Mouse (Mus musculus): ENCODE results near the gene Defb43. TPM values are rescaled to one million over a fixed set of nuclear protein-coding genes. Genes with fewer than 3 reads are reported as not detected.

Defb43 gene
- polyA plus RNA-seq, 1 experiment from 2014 or later, result not detected

DNA sequence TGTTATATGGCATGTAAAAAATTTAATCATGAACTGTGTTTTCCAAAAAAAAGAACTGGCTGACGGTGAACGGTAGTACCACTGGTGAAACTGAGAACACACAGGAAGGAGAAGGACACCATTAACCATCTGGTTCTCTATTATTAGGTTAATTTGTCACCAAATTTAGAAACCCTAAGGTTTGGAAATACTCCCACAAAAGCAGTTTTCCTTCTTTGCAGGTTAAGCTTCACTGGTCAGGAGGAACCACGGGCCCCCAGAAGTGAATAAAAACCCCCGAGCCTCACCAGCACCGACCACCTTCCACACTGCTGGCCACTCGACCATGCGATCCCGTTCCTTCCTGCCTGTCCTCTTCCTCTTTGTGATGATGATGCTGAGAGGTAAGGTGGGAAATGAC lies 13.8 kb upstream of the Defb43 start, which contains the start of gene Defb47:
Gene Defb47, plus strand, starts transcription at position 301 of the 400 bp plus-strand sequence.
- H3K36me3 ChIP-seq (ENCODE audit: control insufficient read depth, insufficient read depth, low read length), result no peaks in the 10 kb centered on the region
- H3K9me3 ChIP-seq (replicated peaks; ENCODE audit: control insufficient read depth, low read length), result no peaks in the 10 kb centered on the region
- H3K4me3 ChIP-seq (ENCODE audit: low read depth, low read length), result no peak within 1 kb of the TSS
- ATAC-seq, result no peak
- no peak within 1 kb of the TSS for H3K27ac ChIP-seq (ENCODE audit: low read depth, low read length)
- H3K4me1 ChIP-seq (ENCODE audit: control insufficient read depth, insufficient read depth, low read length), result no peaks in the 10 kb centered on the region
- WGBS, result 87% methylated on average over 8 of the region's 8 CpGs
- no peaks in the 10 kb centered on the region for H3K27me3 ChIP-seq (replicated peaks; ENCODE audit: control insufficient read depth, insufficient read depth, low read length)
- DNase-seq (ENCODE audit: low spot score), result no peak
- no peak within 1 kb of the TSS for H3K4me2 ChIP-seq (ENCODE audit: low read length)
- no peak within 1 kb of the TSS for H3K9ac ChIP-seq (ENCODE audit: low read length)

- no peaks in the 10 kb centered on the region for H3K9me3 ChIP-seq (replicated peaks; ENCODE audit: control insufficient read depth, low read length)
- H3K36me3 ChIP-seq (ENCODE audit: control insufficient read depth, insufficient read depth, low read length), result no peaks in the 10 kb centered on the region
- H3K27me3 ChIP-seq (replicated peaks; ENCODE audit: control insufficient read depth, insufficient read depth, low read length), result no peaks in the 10 kb centered on the region
- H3K4me1 ChIP-seq (ENCODE audit: control insufficient read depth, insufficient read depth, low read length), result no peaks in the 10 kb centered on the region
- no peak overlapping the region for H3K4me2 ChIP-seq (ENCODE audit: low read length)
- WGBS, result 93% methylated on average over 4 of the region's 4 CpGs
- H3K27ac ChIP-seq (ENCODE audit: low read depth, low read length), result no peak overlapping the region
- H3K9ac ChIP-seq (ENCODE audit: low read length), result no peak overlapping the region
- no peak for ATAC-seq
- no peak overlapping the region for H3K4me3 ChIP-seq (ENCODE audit: low read depth, low read length)
- DNase-seq (ENCODE audit: low spot score), result no peak
Measured at GRCm38 (mm10) chr14:62998977-62999376, 12.6 kb upstream of the Defb43 start.

DNA sequence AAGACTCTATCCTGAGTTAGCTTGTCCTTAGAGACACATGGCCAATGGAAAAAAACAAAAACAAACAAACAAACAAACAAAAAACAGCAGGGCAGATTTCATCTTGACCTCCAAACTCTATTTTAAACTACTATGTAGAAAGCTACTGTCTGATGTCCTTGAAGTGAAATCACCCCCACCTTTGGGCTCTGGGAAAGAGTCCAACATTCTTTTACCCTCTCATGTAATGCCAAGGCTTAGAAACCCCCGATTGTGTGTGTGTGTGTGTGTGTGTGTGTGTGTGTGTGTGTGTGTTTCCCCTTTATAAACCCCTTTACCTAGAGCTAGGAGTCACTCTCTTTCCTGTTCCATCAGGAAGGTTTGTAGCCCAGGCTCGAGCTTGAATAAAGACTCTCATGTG lies 9.0 kb upstream of the Defb43 start:
- H3K27ac ChIP-seq (ENCODE audit: low read depth, low read length), result no peak overlapping the region
- H3K9me3 ChIP-seq (replicated peaks; ENCODE audit: control insufficient read depth, low read length), result no peaks in the 10 kb centered on the region
- H3K36me3 ChIP-seq (ENCODE audit: control insufficient read depth, insufficient read depth, low read length), result no peaks in the 10 kb centered on the region
- H3K4me1 ChIP-seq (ENCODE audit: control insufficient read depth, insufficient read depth, low read length), result no peaks in the 10 kb centered on the region
- no peak overlapping the region for H3K9ac ChIP-seq (ENCODE audit: low read length)
- 50% methylated on average over 2 of the region's 2 CpGs for WGBS
- no peak overlapping the region for H3K4me2 ChIP-seq (ENCODE audit: low read length)
- no peak for ATAC-seq
- H3K27me3 ChIP-seq (replicated peaks; ENCODE audit: control insufficient read depth, insufficient read depth, low read length), result no peaks in the 10 kb centered on the region
- H3K4me3 ChIP-seq (ENCODE audit: low read depth, low read length), result no peak overlapping the region
- DNase-seq (ENCODE audit: low spot score), result no peak

DNA sequence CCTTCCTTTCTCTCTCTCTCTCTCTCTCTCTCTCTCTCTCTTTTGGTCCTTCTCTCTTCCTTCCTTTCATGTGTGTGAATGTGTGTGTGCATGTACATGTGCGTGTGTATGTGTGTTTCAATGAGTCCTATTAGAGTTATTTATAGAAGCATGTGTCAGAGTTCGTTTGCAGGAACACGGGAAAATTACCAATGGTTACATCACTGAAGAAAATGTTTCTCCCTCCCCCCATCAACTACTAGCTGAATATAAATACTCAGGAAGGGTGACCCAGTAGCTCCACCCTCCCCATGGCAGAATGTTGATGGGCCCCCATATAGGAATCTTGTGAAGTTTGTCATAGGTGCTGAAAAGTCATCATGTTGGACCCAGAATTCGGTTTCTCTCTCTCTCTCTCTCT lies 1.5 kb downstream of the Defb43 start:
- 81% methylated on average over 4 of the region's 4 CpGs for WGBS
- DNase-seq (ENCODE audit: low spot score), result no peak

DNA sequence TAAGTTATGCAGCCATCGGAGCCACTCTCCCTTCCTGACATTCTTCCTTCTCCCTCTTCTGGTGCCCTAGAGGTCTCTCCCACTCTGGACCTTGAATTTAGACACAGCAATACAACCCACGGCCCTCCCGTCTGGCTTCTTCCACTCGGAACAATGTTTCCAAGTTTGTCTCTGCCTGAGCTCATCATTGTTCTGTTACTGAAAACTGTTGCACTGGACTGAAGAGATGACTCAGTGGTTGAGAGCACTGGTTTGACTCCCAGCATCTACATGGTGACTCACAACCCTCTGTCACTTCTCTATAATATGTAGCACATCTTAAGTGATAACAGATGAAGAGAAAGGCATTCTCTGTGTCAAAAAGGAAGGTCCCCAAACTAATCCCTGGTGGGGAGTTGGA lies 3.1 kb downstream of the Defb43 start:
- Histone ChIP-seq H3K36me3 (ENCODE audit: control insufficient read depth, insufficient read depth, low read length) (no peaks in the 10 kb centered on the region), H3K4me3 (ENCODE audit: low read depth, low read length) (no peak overlapping the region), H3K27ac (ENCODE audit: low read depth, low read length) (no peak overlapping the region), H3K4me2 (ENCODE audit: low read length) (no peak overlapping the region), H3K9me3 (replicated peaks; ENCODE audit: control insufficient read depth, low read length) (no peaks in the 10 kb centered on the region), H3K4me1 (ENCODE audit: control insufficient read depth, insufficient read depth, low read length) (no peaks in the 10 kb centered on the region), H3K9ac (ENCODE audit: low read length) (no peak overlapping the region), H3K27me3 (replicated peaks; ENCODE audit: control insufficient read depth, insufficient read depth, low read length) (no peaks in the 10 kb centered on the region)
- ATAC-seq, result no peak
- DNase-seq (ENCODE audit: low spot score), result no peak
- 89% methylated on average over 4 of the region's 4 CpGs for WGBS

More for the DNA sequence above, 1.5 kb downstream of the Defb43 start:
- H3K4me1 ChIP-seq (ENCODE audit: control insufficient read depth, insufficient read depth, low read length), result no peaks in the 10 kb centered on the region
- H3K9me3 ChIP-seq (replicated peaks; ENCODE audit: control insufficient read depth, low read length), result no peaks in the 10 kb centered on the region
- no peak overlapping the region for H3K27ac ChIP-seq (ENCODE audit: low read depth, low read length)
- no peaks in the 10 kb centered on the region for H3K27me3 ChIP-seq (replicated peaks; ENCODE audit: control insufficient read depth, insufficient read depth, low read length)
- no peak overlapping the region for H3K9ac ChIP-seq (ENCODE audit: low read length)
- ATAC-seq, result no peak
- no peaks in the 10 kb centered on the region for H3K36me3 ChIP-seq (ENCODE audit: control insufficient read depth, insufficient read depth, low read length)
- no peak overlapping the region for H3K4me2 ChIP-seq (ENCODE audit: low read length)
- H3K4me3 ChIP-seq (ENCODE audit: low read depth, low read length), result no peak overlapping the region

DNA sequence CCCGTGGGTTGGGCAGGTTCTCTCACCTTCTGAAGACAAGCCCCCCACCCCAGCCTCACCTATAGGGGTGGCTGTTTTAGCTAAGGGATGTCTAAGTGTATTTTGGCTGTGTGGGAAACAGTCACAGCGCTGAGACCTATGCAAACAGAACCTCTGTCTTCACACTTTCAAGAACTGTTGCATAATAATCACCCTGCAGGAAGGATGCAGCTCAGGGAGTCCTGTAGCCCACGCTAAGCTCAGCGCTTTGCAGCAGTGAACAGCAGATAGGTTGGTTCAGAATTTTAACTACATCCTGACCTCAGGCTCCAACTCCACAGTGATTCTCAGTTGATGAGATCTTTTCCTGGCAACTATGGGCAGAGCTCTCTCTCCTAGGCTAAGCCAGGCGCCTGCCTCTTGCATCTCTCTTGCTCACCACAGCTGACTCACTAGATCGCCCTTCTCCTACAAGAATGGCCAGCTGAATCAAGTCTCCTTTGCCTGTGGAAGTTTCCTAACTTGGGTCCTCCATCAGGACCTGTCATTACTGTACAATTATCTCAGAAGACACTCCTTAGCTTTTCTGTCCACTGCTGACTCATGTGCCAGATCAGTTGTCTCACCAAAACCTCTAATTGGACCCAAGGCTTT lies 9.1 kb downstream of the Defb43 start:
- Histone ChIP-seq H3K36me3 (ENCODE audit: control insufficient read depth, insufficient read depth, low read length) (no peaks in the 10 kb centered on the region), H3K4me3 (ENCODE audit: low read depth, low read length) (no peak overlapping the region), H3K4me1 (ENCODE audit: control insufficient read depth, insufficient read depth, low read length) (no peaks in the 10 kb centered on the region), H3K9ac (ENCODE audit: low read length) (no peak overlapping the region), H3K27me3 (replicated peaks; ENCODE audit: control insufficient read depth, insufficient read depth, low read length) (no peaks in the 10 kb centered on the region), H3K9me3 (replicated peaks; ENCODE audit: control insufficient read depth, low read length) (no peaks in the 10 kb centered on the region), H3K4me2 (ENCODE audit: low read length) (no peak overlapping the region), H3K27ac (ENCODE audit: low read depth, low read length) (no peak overlapping the region)
- 62% methylated on average over 6 of the region's 6 CpGs for WGBS
- ATAC-seq, result no peak
- no peak for DNase-seq (ENCODE audit: low spot score)

DNA sequence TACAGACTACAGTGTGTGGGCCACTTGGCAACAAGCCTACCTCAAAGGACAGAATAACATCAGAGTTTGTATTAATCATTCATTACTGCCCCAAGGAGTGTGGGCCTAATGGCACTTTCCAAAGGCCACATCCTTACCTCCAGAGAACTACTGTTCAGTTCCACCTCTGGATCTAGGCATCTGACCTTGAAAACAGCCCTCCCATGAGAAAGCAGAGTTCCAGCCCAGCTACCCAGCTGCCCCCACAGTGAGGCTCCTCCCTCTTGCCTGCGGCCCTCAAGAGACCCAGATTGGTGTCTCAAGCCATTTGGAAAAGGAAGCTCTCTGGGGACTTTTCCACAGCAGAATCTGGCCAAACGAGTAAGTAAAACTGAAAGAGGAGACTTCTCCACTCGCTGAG lies 35.1 kb downstream of the Defb43 start, which contains the start of gene Defb42:
Gene Defb42, plus strand, starts transcription at position 301 of the 400 bp plus-strand sequence.
- no peak for DNase-seq (ENCODE audit: low spot score)
- no peaks in the 10 kb centered on the region for H3K27me3 ChIP-seq (replicated peaks; ENCODE audit: control insufficient read depth, insufficient read depth, low read length)
- 78% methylated on average over 3 of the region's 3 CpGs for WGBS

GRCm38 (mm10) chr14:63049910-63050370 lies 38.4 kb downstream of the Defb43 start, which contains the start of gene Defb30:
TSS of gene Defb30 (minus strand) at chr14:63049960.
- 63% methylated on average over 12 of the region's 14 CpGs for WGBS
- ATAC-seq (no peak), DNase-seq (ENCODE audit: low spot score) (no peak)
- H3K27me3 ChIP-seq (replicated peaks; ENCODE audit: control insufficient read depth, insufficient read depth, low read length), result no peaks in the 10 kb centered on the region
- no peaks in the 10 kb centered on the region for H3K36me3 ChIP-seq (ENCODE audit: control insufficient read depth, insufficient read depth, low read length)
- H3K4me2 ChIP-seq (ENCODE audit: low read length), result no peak within 1 kb of the TSS
- no peaks in the 10 kb centered on the region for H3K9me3 ChIP-seq (replicated peaks; ENCODE audit: control insufficient read depth, low read length)
- H3K9ac ChIP-seq (ENCODE audit: low read length), result no peak within 1 kb of the TSS
- no peak within 1 kb of the TSS for H3K27ac ChIP-seq (ENCODE audit: low read depth, low read length)
- H3K4me1 ChIP-seq (ENCODE audit: control insufficient read depth, insufficient read depth, low read length), result peaks cover 3% of the 10 kb centered on the region; the same call in 1 of the 2 replicates
- H3K4me3 ChIP-seq (ENCODE audit: low read depth, low read length), result no peak within 1 kb of the TSS

More for the DNA sequence above, 35.1 kb downstream of the Defb43 start, which contains the start of gene Defb42:
- no peaks in the 10 kb centered on the region for H3K9me3 ChIP-seq (replicated peaks; ENCODE audit: control insufficient read depth, low read length)
- H3K9ac ChIP-seq (ENCODE audit: low read length), result no peak within 1 kb of the TSS
- H3K4me1 ChIP-seq (ENCODE audit: control insufficient read depth, insufficient read depth, low read length), result no peaks in the 10 kb centered on the region
- H3K4me2 ChIP-seq (ENCODE audit: low read length), result no peak within 1 kb of the TSS
- no peak for ATAC-seq
- no peaks in the 10 kb centered on the region for H3K36me3 ChIP-seq (ENCODE audit: control insufficient read depth, insufficient read depth, low read length)
- H3K4me3 ChIP-seq (ENCODE audit: low read depth, low read length), result no peak within 1 kb of the TSS
- no peak within 1 kb of the TSS for H3K27ac ChIP-seq (ENCODE audit: low read depth, low read length)

DNA sequence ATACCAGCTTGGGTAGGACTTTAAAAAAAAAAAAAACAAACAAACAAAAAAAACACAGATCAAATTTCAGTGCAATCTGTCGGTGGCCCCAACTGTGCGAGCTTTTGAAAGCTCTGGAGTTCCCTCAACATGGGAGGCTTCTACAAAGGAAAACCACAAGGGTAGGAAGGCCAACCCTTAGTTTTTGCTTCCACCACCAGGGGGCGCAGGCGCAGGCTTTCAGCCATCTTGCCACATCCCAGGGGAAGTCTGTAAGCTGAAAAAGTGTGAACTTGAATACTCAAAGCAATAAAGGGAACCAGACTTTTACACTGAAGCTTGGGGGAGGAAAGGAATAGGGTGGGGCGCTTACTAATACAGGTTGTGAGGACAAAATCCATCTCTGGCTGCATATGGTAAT lies 39.2 kb downstream of the Defb43 start:
- 36% methylated on average over 5 of the region's 5 CpGs for WGBS
- H3K27me3 ChIP-seq (replicated peaks; ENCODE audit: control insufficient read depth, insufficient read depth, low read length), result no peaks in the 10 kb centered on the region
- no peak for ATAC-seq

More for the DNA sequence above, 39.2 kb downstream of the Defb43 start:
- no peaks in the 10 kb centered on the region for H3K36me3 ChIP-seq (ENCODE audit: control insufficient read depth, insufficient read depth, low read length)
- peaks cover 3% of the 10 kb centered on the region; the same call in 1 of the 2 replicates for H3K4me1 ChIP-seq (ENCODE audit: control insufficient read depth, insufficient read depth, low read length)
- no peak overlapping the region for H3K4me3 ChIP-seq (ENCODE audit: low read depth, low read length)
- no peaks in the 10 kb centered on the region for H3K9me3 ChIP-seq (replicated peaks; ENCODE audit: control insufficient read depth, low read length)
- peak; percentile 49 for DNase-seq (ENCODE audit: low spot score)
- no peak overlapping the region for H3K27ac ChIP-seq (ENCODE audit: low read depth, low read length)
- no peak overlapping the region for H3K4me2 ChIP-seq (ENCODE audit: low read length)
- H3K9ac ChIP-seq (ENCODE audit: low read length), result no peak overlapping the region
